Mouse (Mus musculus): ENCODE measurements around the gene Grik3. TPM values are rescaled to one million over a fixed set of nuclear protein-coding genes. Genes with fewer than 3 reads are reported as not detected.

Grik3 gene
- polyA plus RNA-seq (2012; rRNA removed), result 27.5 and 29.5 TPM in 2 replicates

DNA sequence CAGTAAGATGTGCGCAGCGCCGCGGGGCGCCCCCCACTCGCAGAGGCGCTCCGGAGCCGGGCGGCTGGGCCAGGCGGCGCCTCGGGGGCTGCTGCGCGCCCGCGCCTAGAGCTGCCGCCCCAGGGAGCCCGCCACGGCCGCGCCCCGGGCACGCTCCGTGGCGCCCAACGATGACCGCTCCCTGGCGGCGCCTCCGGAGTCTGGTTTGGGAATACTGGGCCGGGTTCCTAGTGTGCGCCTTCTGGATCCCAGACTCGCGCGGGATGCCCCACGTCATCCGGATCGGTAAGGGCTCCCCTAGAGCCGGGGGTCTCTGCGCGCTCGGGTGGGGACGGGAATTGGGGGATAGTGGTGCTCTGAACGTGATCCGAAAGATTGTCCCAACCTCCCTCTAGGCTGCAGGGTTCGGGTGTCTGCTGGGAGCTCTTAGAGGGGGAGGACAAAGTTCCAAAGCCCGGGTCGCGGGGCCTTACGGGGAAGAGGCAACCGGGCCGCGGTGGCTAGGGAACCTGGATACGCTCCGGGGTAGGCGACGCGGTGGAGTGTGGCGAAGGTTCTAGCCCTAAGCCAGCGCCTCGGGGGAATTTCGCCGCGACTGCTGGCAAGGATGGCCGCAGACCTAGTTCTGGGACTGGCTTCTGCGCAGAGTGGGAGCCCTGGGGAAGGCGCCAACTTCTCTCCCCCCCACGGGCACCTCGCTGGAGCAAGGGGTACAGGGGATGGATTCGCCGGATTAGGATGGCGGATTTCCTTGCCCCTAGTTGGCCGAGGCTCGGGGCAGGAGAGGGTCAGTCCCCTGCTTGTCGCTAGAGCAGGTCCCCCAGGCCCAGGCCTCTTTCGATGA, at the start of gene Grik3:
Gene Grik3, plus strand, starts transcription at position 40 of the 844 bp plus-strand sequence.
- TF ChIP-seq CTCF (IDR thresholded peaks at IDR 0.05; ENCODE audit: extremely low read depth, insufficient read depth, low read length) (no peak), POLR2A (IDR thresholded peaks at IDR 0.05; ENCODE audit: extremely low read depth, insufficient read depth, low read length) (no peak)
- Histone ChIP-seq H3K27ac (ENCODE audit: insufficient read depth, low read length) (peak within 1 kb of the TSS; percentile 65), H3K4me1 (ENCODE audit: control insufficient read depth, insufficient read depth, low read length) (no peaks in the 10 kb centered on the region), H3K4me3 (ENCODE audit: insufficient read depth, low read length) (peak within 1 kb of the TSS; percentile 65)

DNA sequence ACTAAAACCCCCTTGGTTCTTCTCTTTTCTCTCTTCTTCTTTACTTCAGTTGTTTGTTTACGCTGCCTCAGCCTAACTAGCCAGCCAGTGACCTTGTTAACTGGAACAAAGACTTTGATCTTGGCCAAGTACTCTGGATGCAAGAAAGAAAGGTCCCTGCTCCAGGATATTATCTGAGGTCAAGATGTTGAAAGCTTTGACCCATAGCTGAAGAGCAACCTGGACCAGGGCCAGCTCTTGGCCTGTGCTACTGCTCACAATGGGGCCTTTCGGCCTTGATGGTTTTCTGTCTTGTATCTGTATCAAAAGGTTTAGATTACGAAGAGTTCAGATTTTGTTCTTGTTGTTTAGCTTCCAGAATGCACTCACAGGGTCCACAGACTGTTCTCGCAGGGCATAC, 48.7 kb upstream of the Grik3 start:
- no peak overlapping the region for H3K4me3 ChIP-seq (ENCODE audit: insufficient read depth, low read length)

DNA sequence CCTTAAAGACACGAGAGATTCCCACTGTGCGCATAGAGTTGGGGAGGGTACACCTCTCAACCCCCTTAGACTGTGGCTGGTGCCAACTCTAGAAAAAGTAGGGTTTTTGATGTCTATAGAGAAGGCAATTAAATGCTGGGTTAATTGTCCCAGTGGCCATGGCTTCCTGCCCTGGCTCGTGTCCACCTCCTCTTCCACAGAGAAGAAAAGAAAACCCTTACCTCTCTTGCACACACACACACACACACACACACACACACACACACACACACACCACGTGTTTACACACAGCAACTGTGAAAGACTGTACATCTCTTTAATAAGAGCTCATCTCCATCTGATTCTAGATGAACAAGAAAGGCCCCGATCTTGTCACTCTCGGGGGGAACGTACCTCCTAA, 46.1 kb upstream of the Grik3 start:
- no peaks in the 10 kb centered on the region for H3K4me1 ChIP-seq (ENCODE audit: control insufficient read depth, insufficient read depth, low read length)
- H3K27ac ChIP-seq (ENCODE audit: insufficient read depth, low read length), result no peak overlapping the region
- TF ChIP-seq CTCF (IDR thresholded peaks at IDR 0.05; ENCODE audit: extremely low read depth, insufficient read depth, low read length) (no peak), POLR2A (IDR thresholded peaks at IDR 0.05; ENCODE audit: extremely low read depth, insufficient read depth, low read length) (no peak)
- H3K4me3 ChIP-seq (ENCODE audit: insufficient read depth, low read length), result no peak overlapping the region

More for the DNA sequence above, 48.7 kb upstream of the Grik3 start:
- no peak overlapping the region for H3K27ac ChIP-seq (ENCODE audit: insufficient read depth, low read length)
- H3K4me1 ChIP-seq (ENCODE audit: control insufficient read depth, insufficient read depth, low read length), result peaks cover 1% of the 10 kb centered on the region; the same call in 1 of the 2 replicates
- TF ChIP-seq CTCF (IDR thresholded peaks at IDR 0.05; ENCODE audit: extremely low read depth, insufficient read depth, low read length) (no peak), POLR2A (IDR thresholded peaks at IDR 0.05; ENCODE audit: extremely low read depth, insufficient read depth, low read length) (no peak)

DNA sequence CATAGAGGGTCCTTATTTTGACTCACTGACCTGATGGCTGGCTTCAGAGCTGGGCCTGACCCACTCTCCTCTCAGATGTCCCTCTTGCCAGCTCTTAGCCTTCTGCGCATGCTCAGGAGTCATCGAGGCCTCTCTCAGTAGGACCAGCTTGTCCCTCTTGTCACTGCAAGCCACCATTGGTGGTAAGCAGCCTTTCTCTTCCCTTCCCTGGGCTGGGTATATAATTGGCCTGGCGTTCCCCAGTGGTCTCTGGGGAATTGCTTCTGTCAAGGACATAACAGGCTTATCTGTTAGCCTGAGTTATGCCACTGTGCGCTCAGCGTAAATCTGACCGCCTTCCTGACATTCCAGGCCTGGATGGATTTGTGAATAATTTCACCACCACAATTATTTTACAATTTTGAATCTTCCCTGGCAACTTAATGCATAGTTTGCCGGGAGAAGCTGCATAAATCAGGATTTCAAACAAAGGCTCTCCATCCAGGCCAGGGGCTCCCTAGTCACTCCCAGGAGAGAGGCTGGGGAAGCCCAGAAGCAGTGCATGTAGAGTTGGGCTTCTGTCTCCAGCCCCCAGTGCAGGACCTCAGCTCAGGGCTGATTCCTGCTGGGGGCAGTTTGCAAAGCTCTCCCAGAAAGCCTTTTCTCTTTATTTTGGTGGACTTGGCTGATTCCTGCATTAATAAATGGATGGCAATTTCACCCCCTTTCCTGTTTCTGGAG, 39.7 kb upstream of the Grik3 start:
- no peak for TF ChIP-seq CTCF (IDR thresholded peaks at IDR 0.05; ENCODE audit: extremely low read depth, insufficient read depth, low read length)
- no peak for TF ChIP-seq POLR2A (IDR thresholded peaks at IDR 0.05; ENCODE audit: extremely low read depth, insufficient read depth, low read length)
- Histone ChIP-seq H3K27ac (ENCODE audit: insufficient read depth, low read length) (no peak overlapping the region), H3K4me1 (ENCODE audit: control insufficient read depth, insufficient read depth, low read length) (no peaks in the 10 kb centered on the region), H3K4me3 (ENCODE audit: insufficient read depth, low read length) (no peak overlapping the region)

DNA sequence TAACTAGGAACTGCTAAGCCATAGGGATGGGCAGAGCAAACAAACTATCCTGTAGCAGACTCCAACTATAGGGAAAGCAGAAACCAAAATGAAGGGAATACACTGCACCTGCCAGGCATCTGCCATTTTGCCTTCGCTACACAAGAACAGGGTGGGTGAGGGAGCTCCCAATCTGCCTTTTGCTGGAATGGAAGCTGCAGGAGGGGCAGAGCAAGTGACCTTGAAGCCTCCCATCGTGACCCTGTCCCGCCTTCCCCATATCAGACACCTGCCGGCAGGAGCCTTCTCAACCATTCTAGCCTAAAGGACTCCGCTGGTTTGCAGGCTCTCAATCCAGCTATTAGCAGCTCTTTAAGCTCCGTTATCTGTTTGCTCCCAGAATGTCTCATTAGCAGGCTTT, 38.7 kb upstream of the Grik3 start:
- Histone ChIP-seq H3K27ac (ENCODE audit: insufficient read depth, low read length) (no peak overlapping the region), H3K4me3 (ENCODE audit: insufficient read depth, low read length) (no peak overlapping the region), H3K4me1 (ENCODE audit: control insufficient read depth, insufficient read depth, low read length) (no peaks in the 10 kb centered on the region)
- no peak for TF ChIP-seq POLR2A (IDR thresholded peaks at IDR 0.05; ENCODE audit: extremely low read depth, insufficient read depth, low read length)
- TF ChIP-seq CTCF (IDR thresholded peaks at IDR 0.05; ENCODE audit: extremely low read depth, insufficient read depth, low read length), result no peak

DNA sequence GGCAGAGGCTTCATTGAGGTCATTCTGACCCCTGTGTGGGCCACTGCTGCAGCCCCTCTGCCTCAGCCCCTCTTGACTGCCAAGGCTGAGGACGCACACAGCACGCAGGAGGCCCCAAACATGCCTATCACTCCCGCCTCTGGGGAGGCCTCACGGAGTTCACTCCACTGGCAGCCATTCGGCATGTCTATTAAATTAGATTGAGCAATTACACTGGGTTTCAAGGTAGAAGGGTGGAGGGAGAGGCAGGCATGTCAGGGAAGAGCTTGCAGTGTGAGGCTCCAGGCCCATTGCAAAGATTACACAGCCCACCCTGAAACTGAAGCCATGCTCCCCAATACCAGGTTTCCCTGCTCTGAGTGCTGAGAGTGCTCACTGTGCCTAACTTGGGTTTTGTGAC, 34.0 kb upstream of the Grik3 start:
- H3K4me1 ChIP-seq (ENCODE audit: control insufficient read depth, insufficient read depth, low read length), result no peaks in the 10 kb centered on the region
- H3K27ac ChIP-seq (ENCODE audit: insufficient read depth, low read length), result no peak overlapping the region
- TF ChIP-seq CTCF (IDR thresholded peaks at IDR 0.05; ENCODE audit: extremely low read depth, insufficient read depth, low read length) (no peak), POLR2A (IDR thresholded peaks at IDR 0.05; ENCODE audit: extremely low read depth, insufficient read depth, low read length) (no peak)
- no peak overlapping the region for H3K4me3 ChIP-seq (ENCODE audit: insufficient read depth, low read length)

DNA sequence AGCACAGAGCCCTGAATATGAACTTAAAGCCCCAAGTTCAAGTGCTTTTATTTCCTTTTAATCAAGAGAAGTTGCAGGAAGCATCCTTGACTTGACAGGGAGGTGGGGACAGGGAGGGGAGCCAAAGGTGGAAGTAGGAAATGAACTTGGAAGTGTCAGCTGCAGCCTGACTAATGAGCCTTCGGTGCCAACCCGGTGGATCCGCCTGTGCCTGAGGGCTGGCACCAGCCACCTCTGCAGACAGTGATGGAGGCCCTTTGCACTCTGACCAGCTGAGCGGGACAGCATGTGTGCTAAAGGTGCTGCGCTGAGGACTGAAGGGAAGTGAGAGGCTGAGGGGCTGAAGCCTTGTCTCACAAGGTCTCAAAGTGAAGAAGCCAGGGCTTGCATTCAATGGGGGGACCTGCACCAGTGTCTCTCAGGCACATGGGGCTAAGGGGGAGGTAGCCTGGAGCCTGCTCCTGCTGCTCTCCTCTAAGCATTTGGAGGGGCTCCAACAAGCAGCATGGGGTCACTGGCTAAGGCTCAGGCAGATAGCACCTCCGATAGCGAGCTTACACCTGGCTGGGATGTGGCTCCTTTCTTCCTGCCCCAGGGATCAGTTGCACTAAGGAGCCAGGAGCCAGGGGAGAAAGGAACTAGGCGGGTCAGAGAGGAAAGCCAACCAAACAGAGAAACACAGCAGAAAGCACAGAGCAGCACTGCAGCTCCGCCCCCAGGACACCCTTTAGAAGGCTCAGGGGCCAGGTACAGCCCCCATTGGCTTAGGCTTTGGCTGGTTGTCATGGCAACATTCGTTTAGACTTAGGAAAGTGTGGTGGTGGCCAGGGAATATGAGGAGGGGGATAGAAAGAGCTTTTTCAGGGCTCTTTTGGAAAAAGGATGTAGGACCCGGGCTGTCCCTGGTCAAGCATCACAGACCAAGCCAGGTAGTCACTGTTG, 33.1 kb upstream of the Grik3 start:
- Histone ChIP-seq H3K27ac (ENCODE audit: insufficient read depth, low read length) (no peak overlapping the region), H3K4me1 (ENCODE audit: control insufficient read depth, insufficient read depth, low read length) (no peaks in the 10 kb centered on the region), H3K4me3 (ENCODE audit: insufficient read depth, low read length) (no peak overlapping the region)
- TF ChIP-seq CTCF (IDR thresholded peaks at IDR 0.05; ENCODE audit: extremely low read depth, insufficient read depth, low read length), result no peak
- TF ChIP-seq POLR2A (IDR thresholded peaks at IDR 0.05; ENCODE audit: extremely low read depth, insufficient read depth, low read length), result no peak

DNA sequence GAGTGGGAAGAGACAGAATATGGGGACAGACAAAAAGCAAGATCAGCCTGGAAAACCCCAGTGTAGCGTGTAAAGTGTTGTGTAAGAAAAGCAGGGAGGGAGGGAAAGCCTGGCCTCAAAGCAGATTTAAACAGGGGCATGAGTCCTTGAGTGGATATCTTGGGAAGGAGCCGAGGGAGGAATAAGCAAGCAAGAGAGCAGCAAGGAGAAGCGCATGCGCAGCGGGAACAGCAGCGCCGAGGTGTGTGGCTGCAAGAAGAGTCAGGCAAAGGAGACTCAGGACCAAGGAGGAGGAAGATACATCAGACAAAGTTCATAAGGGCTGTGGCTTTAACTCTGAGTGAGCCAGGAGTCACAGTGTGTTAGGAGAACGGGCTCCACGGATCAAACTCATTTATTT, 30.7 kb upstream of the Grik3 start:
- no peak overlapping the region for H3K27ac ChIP-seq (ENCODE audit: insufficient read depth, low read length)
- H3K4me3 ChIP-seq (ENCODE audit: insufficient read depth, low read length), result no peak overlapping the region
- TF ChIP-seq CTCF (IDR thresholded peaks at IDR 0.05; ENCODE audit: extremely low read depth, insufficient read depth, low read length) (no peak), POLR2A (IDR thresholded peaks at IDR 0.05; ENCODE audit: extremely low read depth, insufficient read depth, low read length) (0 out of 2 replicates have a peak, but pooled peaks have one; percentile 11)
- no peaks in the 10 kb centered on the region for H3K4me1 ChIP-seq (ENCODE audit: control insufficient read depth, insufficient read depth, low read length)

Measured in cortical plate, adult 2 months (tissue).